Mouse (Mus musculus) midbrain, embryonic 11.5 days (tissue): ENCODE data around the gene Etnk1. TPM values are rescaled to one million over a fixed set of nuclear protein-coding genes. Genes with fewer than 3 reads are reported as not detected.

Experiments used
- ATAC-seq: fragments of 200-750 bp; cut with Nextera tagmentation; 2 replicates; pipeline ENCODE4 v1.8.0; 2017; ENCODE audit warnings: moderate TSS enrichment, moderate library complexity; ENCODE audit not compliant: low FRiP score
- DNase-seq: peaks from one replicate; pipeline ENCODE4 v3.0.0; 2015; ENCODE audit warnings: low spot score; ENCODE audit errors: missing footprints
- H3K27ac ChIP-seq: fragments of 300-500 bp; sonication (generic); 2 replicates; pipeline ENCODE4 v1.5.1; 2014; ENCODE audit warnings: low read depth, low read length
- H3K27me3 ChIP-seq: fragments of 300-500 bp; sonication (generic); 2 replicates; pipeline ENCODE4 v1.6.1; 2014; ENCODE audit warnings: mild to moderate bottlenecking, low read length, moderate library complexity, mixed read lengths; ENCODE audit not compliant: control insufficient read depth, insufficient read depth
- H3K36me3 ChIP-seq: fragments of 300-500 bp; sonication (generic); 2 replicates; pipeline ENCODE4 v1.6.1; 2014; ENCODE audit warnings: mild to moderate bottlenecking, low read length, moderate library complexity, mixed read lengths; ENCODE audit not compliant: control insufficient read depth, insufficient read depth
- H3K4me1 ChIP-seq: fragments of 300-500 bp; sonication (generic); 2 replicates; pipeline ENCODE4 v1.6.1; 2014; ENCODE audit warnings: low read length; ENCODE audit not compliant: control insufficient read depth, insufficient read depth
- H3K4me2 ChIP-seq: fragments of 300-500 bp; sonication (generic); 2 replicates; pipeline ENCODE4 v1.6.1; 2014; ENCODE audit warnings: mild to moderate bottlenecking, moderate library complexity
- H3K4me3 ChIP-seq: fragments of 300-500 bp; sonication (generic); 2 replicates; pipeline ENCODE4 v1.5.1; 2014; ENCODE audit warnings: low read depth, low read length
- H3K9ac ChIP-seq: fragments of 300-500 bp; sonication (generic); 2 replicates; pipeline ENCODE4 v1.6.1; 2014; ENCODE audit warnings: low read length
- H3K9me3 ChIP-seq: fragments of 300-500 bp; sonication (generic); 2 replicates; pipeline ENCODE4 v1.6.1; 2016; ENCODE audit warnings: low read length; ENCODE audit not compliant: control insufficient read depth
- whole genome bisulfite sequencing: fragments of 180-500 bp; shearing (Covaris S2); extraction: QIAGEN DNeasy Blood & Tissue Kit; methylation state at CpG from one replicate; pipeline ENCODE4 v1.1.7; 2014; 5-methylcytosine and 5-hydroxymethylcytosine counted together
- polyA plus RNA-seq: library from polyadenylated mRNA; unstranded; fragments of >200 nt; fragmentation: Nextera tagmentation; extraction: Ambion mirVana; gene quantifications from 2 replicates; pipeline ENCODE4 v1.2.1, GENCODE M21; 2014

Etnk1 gene
- polyA plus RNA-seq: 30.7 and 32.3 TPM in 2 replicates

DNA sequence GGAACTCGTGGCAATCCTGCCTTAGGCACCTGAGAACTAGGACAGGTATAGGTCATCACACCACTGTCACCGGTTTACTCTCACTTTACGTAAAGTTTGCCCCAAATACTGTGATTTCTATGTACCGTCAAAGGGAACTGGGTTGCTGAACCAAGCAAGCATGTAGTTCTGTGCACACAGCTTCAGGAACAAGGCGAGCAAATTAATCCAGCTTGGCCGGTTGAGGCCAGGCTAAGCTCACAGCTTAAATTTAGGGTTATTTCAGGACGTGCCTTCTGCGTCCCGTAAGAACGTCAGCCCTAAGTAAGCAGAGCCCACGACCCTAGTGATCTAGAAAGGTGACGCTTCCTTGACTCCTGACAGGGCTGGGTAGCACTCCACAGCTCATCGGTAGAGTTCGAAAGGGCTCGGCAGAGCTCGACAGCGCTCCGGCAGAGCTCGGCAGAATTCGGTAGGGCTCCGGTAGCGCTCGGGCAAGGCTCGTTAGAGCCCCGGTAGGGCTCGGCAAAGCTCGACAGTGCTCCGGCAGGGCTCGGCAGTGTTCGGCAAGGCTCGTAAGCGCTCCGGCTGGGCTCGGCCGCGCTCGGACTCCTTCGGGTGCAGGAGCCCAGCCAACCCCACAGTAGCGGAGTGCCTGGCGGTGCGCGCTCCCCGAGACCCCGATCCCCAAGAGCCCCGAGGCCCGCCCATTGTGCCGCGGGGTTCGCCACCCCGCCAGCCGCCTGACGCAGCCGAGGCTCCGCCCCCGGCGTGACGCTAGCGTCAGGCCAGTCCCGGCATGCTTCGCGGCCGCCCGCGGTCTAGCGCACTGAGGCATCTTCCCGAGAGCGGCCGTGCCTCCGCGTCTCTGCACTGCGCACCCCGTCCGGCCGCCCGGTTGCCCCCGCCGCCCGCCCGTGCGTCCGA, at the start of gene Etnk1:
Etnk1 (plus strand) TSS at position 770 of the 906 bp plus-strand sequence.
- Histone ChIP-seq H3K4me1 (peaks cover 17% of the 10 kb centered on the region), H3K27ac (peak within 1 kb of the TSS; percentile 85), H3K9me3 (no peaks in the 10 kb centered on the region), H3K4me2 (peak within 1 kb of the TSS; percentile 83), H3K27me3 (peaks cover 2% of the 10 kb centered on the region; the same call in 1 of the 2 replicates), H3K36me3 (no peaks in the 10 kb centered on the region), H3K9ac (peak within 1 kb of the TSS; percentile 85), H3K4me3 (peak within 1 kb of the TSS; percentile 84)
- DNase-seq (peak; percentile 99), ATAC-seq (peak; percentile 97)
- WGBS: under 1% methylated on average over 72 of the region's 81 CpGs

DNA sequence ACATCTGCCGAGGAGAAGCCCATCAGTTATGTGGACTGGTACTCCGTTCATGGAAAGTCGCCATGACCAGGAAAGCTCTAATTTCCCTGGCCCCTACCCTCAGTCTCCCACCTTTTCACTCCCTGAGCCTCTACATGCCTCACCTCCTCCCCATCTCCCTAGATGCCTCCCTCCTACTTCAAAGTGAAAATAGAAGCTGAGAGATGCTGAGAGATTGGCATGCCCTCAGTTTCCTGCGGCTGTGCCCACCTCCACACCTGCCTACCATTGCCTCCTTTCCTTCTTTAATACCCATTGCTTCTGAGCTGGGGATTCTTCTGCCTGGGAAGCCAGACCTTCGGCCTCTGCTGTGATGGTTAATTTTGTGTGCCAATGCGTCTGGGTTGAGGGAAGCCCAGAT, 47.7 kb upstream of the Etnk1 start:
- 91% methylated on average over 6 of the region's 6 CpGs for WGBS
- Histone ChIP-seq H3K9me3 (no peaks in the 10 kb centered on the region; the same call in 1 of the 2 replicates), H3K4me1 (no peaks in the 10 kb centered on the region), H3K27ac (no peak overlapping the region), H3K36me3 (no peaks in the 10 kb centered on the region), H3K4me2 (no peak overlapping the region), H3K27me3 (no peaks in the 10 kb centered on the region), H3K9ac (no peak overlapping the region), H3K4me3 (no peak overlapping the region)
- DNase-seq (no peak), ATAC-seq (no peak)

GRCm38 (mm10) chr6:143125721-143126120, 41.3 kb upstream of the Etnk1 start:
- Histone ChIP-seq H3K9me3 (peaks cover 6% of the 10 kb centered on the region; the same call in 1 of the 2 replicates), H3K36me3 (no peaks in the 10 kb centered on the region), H3K4me1 (no peaks in the 10 kb centered on the region), H3K27me3 (no peaks in the 10 kb centered on the region), H3K4me2 (no peak overlapping the region), H3K9ac (no peak overlapping the region), H3K4me3 (no peak overlapping the region), H3K27ac (no peak overlapping the region)
- ATAC-seq (no peak), DNase-seq (no peak)

DNA sequence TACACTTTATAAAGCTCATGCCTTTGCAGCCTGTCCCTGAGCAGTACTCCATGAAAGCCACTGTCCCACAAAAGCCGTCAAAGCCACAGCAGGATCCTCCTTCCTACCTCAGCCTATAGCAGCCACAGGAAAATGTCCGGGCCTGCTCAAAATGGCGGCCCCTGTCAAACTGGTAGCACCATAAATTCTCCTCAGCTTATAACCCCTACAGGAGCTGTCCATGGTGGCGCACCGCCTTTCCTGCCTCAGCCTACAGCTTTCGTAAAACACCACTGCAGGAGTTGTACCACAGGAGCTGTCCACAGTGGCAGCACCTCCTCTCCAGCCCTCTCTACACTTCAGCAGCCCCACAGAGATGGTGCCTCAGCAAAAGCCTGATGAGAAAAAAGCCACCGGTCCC, 37.6 kb upstream of the Etnk1 start:
- WGBS: 89% methylated on average over 7 of the region's 7 CpGs
- Histone ChIP-seq H3K9ac (no peak overlapping the region), H3K4me2 (no peak overlapping the region), H3K4me3 (no peak overlapping the region), H3K27ac (no peak overlapping the region), H3K4me1 (no peaks in the 10 kb centered on the region), H3K27me3 (no peaks in the 10 kb centered on the region), H3K9me3 (peaks cover 6% of the 10 kb centered on the region; the same call in 1 of the 2 replicates), H3K36me3 (no peaks in the 10 kb centered on the region)
- no peak for DNase-seq
- no peak for ATAC-seq

DNA sequence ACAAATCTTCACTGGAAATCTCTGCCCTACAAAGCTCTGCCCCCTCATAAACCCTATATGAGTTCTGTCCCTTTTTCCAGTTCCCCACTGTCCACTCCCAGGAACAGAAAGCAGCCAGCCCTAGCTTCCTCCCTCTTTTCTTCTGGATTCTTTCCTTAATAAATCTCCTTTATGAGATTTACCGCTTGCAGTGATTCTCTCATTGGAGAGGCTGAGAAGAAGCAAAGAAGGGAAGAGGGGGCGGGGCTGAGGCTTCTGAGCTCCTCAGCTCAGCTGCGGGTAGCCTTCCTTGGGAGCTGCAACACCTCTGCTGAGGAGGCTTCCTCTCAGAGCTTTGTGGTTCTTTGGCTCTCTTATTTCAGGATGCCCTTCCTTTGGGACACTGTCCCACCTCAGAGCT, 37.1 kb upstream of the Etnk1 start:
- Histone ChIP-seq H3K4me2 (no peak overlapping the region), H3K27ac (no peak overlapping the region), H3K9me3 (peaks cover 6% of the 10 kb centered on the region; the same call in 1 of the 2 replicates), H3K4me3 (no peak overlapping the region), H3K27me3 (no peaks in the 10 kb centered on the region), H3K4me1 (no peaks in the 10 kb centered on the region), H3K36me3 (no peaks in the 10 kb centered on the region), H3K9ac (no peak overlapping the region)
- no peak for ATAC-seq
- 81% methylated on average over 3 of the region's 3 CpGs for WGBS
- no peak for DNase-seq

DNA sequence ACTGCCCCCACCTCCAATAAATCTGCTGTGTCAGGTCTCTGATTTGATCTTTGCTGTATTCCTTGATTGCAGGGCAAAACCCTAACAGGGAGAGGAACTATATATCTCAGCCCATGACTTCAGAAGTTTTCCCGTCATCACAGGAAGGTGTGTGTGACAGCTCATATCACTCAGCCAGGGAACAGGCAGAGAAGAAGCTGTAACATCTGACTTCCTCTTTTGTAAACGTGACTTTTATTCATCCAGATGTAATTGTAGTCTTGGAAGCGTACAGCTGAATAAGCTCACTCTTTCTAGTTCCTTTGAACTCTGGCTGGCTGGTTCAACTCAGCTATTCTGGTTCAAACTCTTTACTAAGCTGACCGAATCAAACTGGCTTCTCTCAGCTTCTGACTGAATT, 36.6 kb upstream of the Etnk1 start:
- Histone ChIP-seq H3K27me3 (no peaks in the 10 kb centered on the region), H3K27ac (no peak overlapping the region), H3K4me1 (no peaks in the 10 kb centered on the region), H3K9ac (no peak overlapping the region), H3K4me3 (no peak overlapping the region), H3K4me2 (no peak overlapping the region), H3K36me3 (no peaks in the 10 kb centered on the region), H3K9me3 (peaks cover 6% of the 10 kb centered on the region; the same call in 1 of the 2 replicates)
- ATAC-seq (no peak), DNase-seq (no peak)
- 76% methylated on average over 4 of the region's 4 CpGs for WGBS

GRCm38 (mm10) chr6:143131895-143132652, 34.9 kb upstream of the Etnk1 start:
- peak; percentile 80 for DNase-seq
- no peaks in the 10 kb centered on the region for H3K27me3 ChIP-seq
- peaks cover 6% of the 10 kb centered on the region; the same call in 1 of the 2 replicates for H3K9me3 ChIP-seq
- H3K36me3 ChIP-seq: no peaks in the 10 kb centered on the region
- no peak for ATAC-seq
- H3K27ac ChIP-seq: no peak overlapping the region
- H3K4me3 ChIP-seq: no peak overlapping the region
- no peak overlapping the region for H3K4me2 ChIP-seq
- no peaks in the 10 kb centered on the region for H3K4me1 ChIP-seq
- WGBS: 81% methylated on average over 6 of the region's 6 CpGs
- no peak overlapping the region for H3K9ac ChIP-seq

DNA sequence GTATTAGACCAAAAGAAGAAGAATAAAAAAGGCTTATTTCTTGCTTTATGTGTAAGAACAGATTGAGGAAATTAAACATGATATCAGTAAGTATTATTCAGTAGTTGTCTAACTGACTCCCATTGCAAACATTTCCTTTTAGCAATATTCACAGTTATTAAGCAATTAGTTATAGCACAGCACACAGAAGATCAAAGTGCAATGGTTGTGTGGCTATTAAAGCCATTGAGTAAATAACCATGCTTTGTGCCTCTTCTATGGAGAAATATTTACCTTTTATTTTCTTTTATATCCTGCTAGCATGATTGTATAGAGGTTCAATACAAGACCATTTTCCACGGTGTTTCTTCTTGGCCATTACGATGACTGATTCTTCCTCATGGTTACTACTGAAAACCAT, 33.9 kb upstream of the Etnk1 start:
- Histone ChIP-seq H3K27ac (no peak overlapping the region), H3K4me2 (no peak overlapping the region), H3K36me3 (no peaks in the 10 kb centered on the region), H3K9me3 (peaks cover 6% of the 10 kb centered on the region; the same call in 1 of the 2 replicates), H3K27me3 (no peaks in the 10 kb centered on the region), H3K9ac (no peak overlapping the region), H3K4me3 (no peak overlapping the region), H3K4me1 (no peaks in the 10 kb centered on the region)
- DNase-seq: peak; percentile 41
- ATAC-seq: no peak
- WGBS: 84% methylated on average over 2 of the region's 2 CpGs

- Histone ChIP-seq H3K27ac (no peak overlapping the region), H3K4me1 (no peaks in the 10 kb centered on the region), H3K9ac (no peak overlapping the region), H3K27me3 (no peaks in the 10 kb centered on the region), H3K36me3 (no peaks in the 10 kb centered on the region), H3K9me3 (peaks cover 6% of the 10 kb centered on the region; the same call in 1 of the 2 replicates), H3K4me3 (no peak overlapping the region), H3K4me2 (no peak overlapping the region)
- ATAC-seq (no peak), DNase-seq (peak; percentile 51)
- 89% methylated on average over 13 of the region's 13 CpGs for WGBS
Measured at GRCm38 (mm10) chr6:143135097-143135496, 31.9 kb upstream of the Etnk1 start.
